ENCODE assay signal across 23 mouse cellular contexts in genomic region chr19:42260486-42260885, GRCm38 (mm10). TPM values are rescaled to one million over a fixed set of nuclear protein-coding genes. Genes with fewer than 3 reads are reported as not detected.
"Had no signal": no experiment of that assay in that cellular context is flagged by ENCODE, and none has a peak within 500 bp of the region (broad histone marks: within the 10 kb centered on the region; RNA-seq: fewer than 3 reads in every experiment).

No protein-coding gene starts in this region.

- DNase-seq: kidney, adult 9 months; kidney, postnatal 25 days; layer of hippocampus, adult 9-11 months; left cerebral cortex, postnatal 4 days; liver, postnatal 0 days; lung, postnatal 10 days; lung, postnatal 36 days; retina, postnatal 1 day; right cerebral cortex, postnatal 25 days; spleen, adult 18-20 months; thymus, postnatal 36 days had no signal

- H3K27ac ChIP-seq: kidney, postnatal 0 days; layer of hippocampus, adult 2 months; limb, embryonic 12.5 days; limb, embryonic 15.5 days; liver, embryonic 14.5 days; lung, embryonic 15.5 days; midbrain, embryonic 12.5 days; midbrain, embryonic 15.5 days; neural tube, embryonic 12.5 days; neural tube, embryonic 15.5 days; stomach, embryonic 15.5 days had no signal

- H3K27me3 ChIP-seq: midbrain, embryonic 15.5 days; neural tube, embryonic 15.5 days; stomach, embryonic 15.5 days had no signal

- H3K4me3 ChIP-seq: layer of hippocampus, adult 2 months; limb, embryonic 12.5 days; limb, embryonic 15.5 days; lung, embryonic 15.5 days; midbrain, embryonic 12.5 days; midbrain, embryonic 15.5 days; neural tube, embryonic 12.5 days; neural tube, embryonic 15.5 days; stomach, embryonic 15.5 days had no signal

- H3K4me1 ChIP-seq: stomach, embryonic 15.5 days had no signal

RNA-seq across cellular contexts. Expression of gene Golga7b, which starts 13.1 kb away (rescaled TPM):
- polyA plus RNA-seq: kidney, postnatal 0 days; liver, embryonic 11.5 days; liver, embryonic 14.5 days; liver, postnatal 0 days had no signal

RNA-seq across cellular contexts. Expression of gene Sfrp5, which starts 58.4 kb away (rescaled TPM):
- polyA plus RNA-seq: liver, postnatal 0 days; midbrain, embryonic 12.5 days had no signal
